Mouse (Mus musculus) liver, adult 2 months (tissue): ENCODE measurements at regions not wholly inside any gene's neighbourhood (a gene's known extent, or its start where the extent isn't known, plus 50 kb on each side); places are given as distances from the start of the nearest gene placed in this dataset.

Experiments
- DNase-seq: peaks from one replicate; pipeline ENCODE4 v3.0.0-alpha.2; 2011; ENCODE audit warnings: low read depth, low spot score; ENCODE audit errors: extremely low read depth
- H3K27ac ChIP-seq: fragments of 200-500 bp; replicated peaks from 2 replicates; pipeline ENCODE4 v1.5.1; 2012; ENCODE audit warnings: low read depth, mild to moderate bottlenecking, control low read depth, inconsistent platforms, low read length; ENCODE audit not compliant: insufficient read depth
- H3K27me3 ChIP-seq: fragments of 200-500 bp; 2 replicates; pipeline ENCODE4 v1.6.1; 2012; ENCODE audit warnings: mild to moderate bottlenecking, moderate library complexity, low read length, inconsistent platforms; ENCODE audit not compliant: control insufficient read depth, insufficient read depth
- H3K36me3 ChIP-seq: fragments of 200-500 bp; 2 replicates; pipeline ENCODE4 v1.6.1; 2012; ENCODE audit warnings: low read length, inconsistent platforms; ENCODE audit not compliant: control insufficient read depth, insufficient read depth
- H3K4me1 ChIP-seq: fragments of 200-500 bp; 2 replicates; pipeline ENCODE4 v1.6.1; 2011; ENCODE audit warnings: low read length; ENCODE audit not compliant: control insufficient read depth, insufficient read depth
- H3K4me3 ChIP-seq: fragments of 200-500 bp; 2 replicates; pipeline ENCODE4 v1.5.1; 2011; ENCODE audit warnings: low read depth, mild to moderate bottlenecking, control low read depth, low read length, moderate library complexity; ENCODE audit not compliant: insufficient read depth
- H3K79me2 ChIP-seq: fragments of 200-500 bp; 2 replicates; pipeline ENCODE4 v1.6.1; 2012; ENCODE audit warnings: inconsistent platforms, mild to moderate bottlenecking, low read length, moderate library complexity; ENCODE audit not compliant: control insufficient read depth, insufficient read depth
- H3K9ac ChIP-seq: fragments of 200-500 bp; 2 replicates; pipeline ENCODE4 v1.6.1; 2012; ENCODE audit warnings: low read depth, mild to moderate bottlenecking, control low read depth, inconsistent platforms, low read length
- CTCF ChIP-seq: fragments of 200-500 bp; IDR thresholded peaks from 2 replicates; pipeline ENCODE4 v1.5.1; 2011; ENCODE audit warnings: low read depth, low read length, control low read depth
- POLR2A ChIP-seq: fragments of 200-500 bp; IDR thresholded peaks from 2 replicates; pipeline ENCODE4 v1.6.1; 2011; ENCODE audit warnings: low read length, control low read depth; ENCODE audit not compliant: insufficient read depth; ENCODE audit errors: extremely low read depth
- WGBS: fragments of 180-500 bp; shearing (Covaris S2); methylation state at CpG from one replicate; pipeline ENCODE4 v1.1.7; 2018; 5-methylcytosine and 5-hydroxymethylcytosine counted together

GRCm38 (mm10) chr14:105676646-105676930, 220.0 kb downstream of the Spry2 start:
- Histone ChIP-seq H3K27me3 (no peaks in the 10 kb centered on the region), H3K79me2 (no peaks in the 10 kb centered on the region), H3K27ac (no peak overlapping the region), H3K36me3 (no peaks in the 10 kb centered on the region), H3K4me1 (no peaks in the 10 kb centered on the region), H3K4me3 (no peak overlapping the region), H3K9ac (no peak overlapping the region)
- no peak for DNase-seq
- 36% methylated on average over 4 of the region's 4 CpGs for WGBS
- TF ChIP-seq CTCF (no peak), POLR2A (no peak)

DNA sequence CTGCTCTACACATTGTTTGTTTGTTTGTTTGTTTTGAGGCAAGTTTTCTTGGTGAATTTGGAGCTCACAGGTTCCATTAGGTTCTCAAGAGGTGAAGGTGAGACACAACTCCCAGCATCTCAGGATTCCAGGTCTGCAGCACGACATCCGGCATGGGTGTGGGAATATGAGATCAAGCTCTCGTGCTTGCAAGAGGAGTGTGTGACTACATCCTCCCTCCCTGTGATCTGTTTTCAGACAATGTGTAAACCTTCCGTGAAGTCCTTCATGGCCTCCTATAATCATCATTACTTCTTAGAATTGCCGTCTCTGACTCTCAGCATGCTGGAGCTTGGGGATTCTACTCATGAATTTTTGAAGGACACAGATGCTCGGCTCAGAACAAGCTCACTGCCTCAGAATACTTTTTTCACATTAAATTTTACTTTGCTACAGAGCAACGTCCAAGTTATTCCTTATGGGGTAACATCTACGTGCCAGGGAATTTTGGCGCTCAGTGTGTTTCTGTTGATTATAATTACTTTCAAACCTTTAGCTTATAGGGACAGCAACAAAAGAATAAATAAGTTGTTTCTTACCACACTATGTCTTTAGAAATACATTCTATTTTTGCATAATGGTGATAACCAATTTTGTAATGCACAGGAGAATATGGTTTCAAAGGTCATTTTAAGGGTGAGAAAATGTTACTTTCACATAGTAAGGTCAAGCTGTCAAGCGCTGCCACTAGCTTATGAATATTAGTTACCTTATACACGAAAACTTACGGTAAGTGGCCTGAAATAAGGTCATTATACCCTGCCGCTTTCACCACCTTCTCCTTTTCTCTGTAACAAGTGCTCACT, 220.6 kb downstream of the Spry2 start:
- Histone ChIP-seq H3K4me1 (no peaks in the 10 kb centered on the region), H3K79me2 (no peaks in the 10 kb centered on the region), H3K36me3 (no peaks in the 10 kb centered on the region), H3K4me3 (no peak overlapping the region), H3K27ac (no peak overlapping the region), H3K27me3 (no peaks in the 10 kb centered on the region), H3K9ac (no peak overlapping the region)
- DNase-seq: peak; percentile 62
- WGBS: 62% methylated on average over 13 of the region's 13 CpGs
- TF ChIP-seq POLR2A (no peak), CTCF (no peak)

DNA sequence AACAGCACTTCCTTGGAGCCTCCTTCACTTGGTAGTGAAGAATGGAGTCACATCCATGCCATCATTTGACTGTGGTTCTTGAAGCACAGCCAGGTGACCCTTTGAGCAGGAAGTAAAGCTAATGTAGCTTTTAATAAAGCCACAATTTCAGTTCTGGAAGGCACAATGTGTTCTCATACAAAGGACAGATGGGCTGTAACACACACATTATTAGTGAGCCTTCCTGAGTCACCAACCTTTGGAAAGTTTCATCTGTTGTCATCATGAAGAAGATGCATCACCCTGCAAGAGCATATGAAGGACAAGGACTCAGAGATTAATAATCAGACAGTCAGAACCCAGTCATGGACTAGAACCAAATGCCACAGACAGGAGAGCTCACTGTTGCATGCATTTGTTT, 221.6 kb downstream of the Spry2 start:
- no peak overlapping the region for H3K4me3 ChIP-seq
- H3K36me3 ChIP-seq: no peaks in the 10 kb centered on the region
- DNase-seq: no peak
- no peak overlapping the region for H3K9ac ChIP-seq
- no peak overlapping the region for H3K27ac ChIP-seq
- no peaks in the 10 kb centered on the region for H3K4me1 ChIP-seq
- no peaks in the 10 kb centered on the region for H3K79me2 ChIP-seq
- TF ChIP-seq POLR2A (no peak), CTCF (no peak)
- no peaks in the 10 kb centered on the region for H3K27me3 ChIP-seq

- Histone ChIP-seq H3K79me2 (no peaks in the 10 kb centered on the region), H3K4me3 (no peak overlapping the region), H3K27me3 (no peaks in the 10 kb centered on the region), H3K9ac (no peak overlapping the region), H3K27ac (no peak overlapping the region), H3K36me3 (no peaks in the 10 kb centered on the region), H3K4me1 (no peaks in the 10 kb centered on the region)
- 60% methylated on average over 11 of the region's 11 CpGs for WGBS
- no peak for DNase-seq
- no peak for TF ChIP-seq CTCF
- TF ChIP-seq POLR2A: no peak
Measured at GRCm38 (mm10) chr14:105668969-105669368, 227.7 kb downstream of the Spry2 start.

GRCm38 (mm10) chr14:105664671-105665198, 231.9 kb downstream of the Spry2 start:
- H3K79me2 ChIP-seq: no peaks in the 10 kb centered on the region
- no peaks in the 10 kb centered on the region for H3K36me3 ChIP-seq
- no peaks in the 10 kb centered on the region for H3K4me1 ChIP-seq
- no peak for TF ChIP-seq CTCF
- TF ChIP-seq POLR2A: no peak
- H3K9ac ChIP-seq: no peak overlapping the region
- 71% methylated on average over 7 of the region's 7 CpGs for WGBS
- no peak overlapping the region for H3K27ac ChIP-seq
- no peaks in the 10 kb centered on the region for H3K27me3 ChIP-seq
- no peak overlapping the region for H3K4me3 ChIP-seq
- peak; percentile 10 for DNase-seq

- H3K36me3 ChIP-seq: no peaks in the 10 kb centered on the region
- H3K4me3 ChIP-seq: no peak overlapping the region
- no peaks in the 10 kb centered on the region for H3K79me2 ChIP-seq
- DNase-seq: no peak
- 68% methylated on average over 4 of the region's 4 CpGs for WGBS
- no peak overlapping the region for H3K27ac ChIP-seq
- H3K9ac ChIP-seq: no peak overlapping the region
- no peaks in the 10 kb centered on the region for H3K27me3 ChIP-seq
- H3K4me1 ChIP-seq: no peaks in the 10 kb centered on the region
- no peak for TF ChIP-seq POLR2A
- TF ChIP-seq CTCF: no peak
Measured at GRCm38 (mm10) chr14:105663472-105663871, 233.1 kb downstream of the Spry2 start.
